Mouse (Mus musculus) ES-Bruce4 (cell line): ENCODE results near the gene Kcnj16. TPM values are rescaled to one million over a fixed set of nuclear protein-coding genes. Genes with fewer than 3 reads are reported as not detected.

Source experiments
- H3K27ac ChIP-seq: 2 replicates; pipeline ENCODE4 v1.5.1; 2012; ENCODE audit warnings: low read length, inconsistent platforms; ENCODE audit not compliant: insufficient read depth
- H3K27me3 ChIP-seq: 2 replicates; pipeline ENCODE4 v1.6.1; 2012; ENCODE audit warnings: mild to moderate bottlenecking, low read length, inconsistent platforms; ENCODE audit not compliant: control insufficient read depth, poor library complexity, insufficient read depth, severe bottlenecking
- H3K36me3 ChIP-seq: 2 replicates; pipeline ENCODE4 v1.6.1; 2012; ENCODE audit warnings: inconsistent platforms, mild to moderate bottlenecking, low read length, moderate library complexity; ENCODE audit not compliant: control insufficient read depth, poor library complexity, insufficient read depth, severe bottlenecking
- H3K4me1 ChIP-seq: one replicate; pipeline ENCODE4 v1.8.1; 2011; ENCODE audit warnings: low read length; ENCODE audit not compliant: control insufficient read depth, insufficient read depth
- H3K4me3 ChIP-seq: 2 replicates; pipeline ENCODE4 v1.5.1; 2011; ENCODE audit warnings: low read depth, mild to moderate bottlenecking, low read length
- H3K9ac ChIP-seq: 2 replicates; pipeline ENCODE4 v1.6.1; 2012; ENCODE audit warnings: low read depth, mild to moderate bottlenecking, inconsistent platforms; ENCODE audit not compliant: poor library complexity, severe bottlenecking
- H3K9me3 ChIP-seq: replicated peaks from 2 replicates; pipeline ENCODE4 v1.6.1; 2012; ENCODE audit warnings: mild to moderate bottlenecking, low read length, inconsistent platforms; ENCODE audit not compliant: control insufficient read depth, poor library complexity, insufficient read depth, severe bottlenecking
- CTCF ChIP-seq: IDR thresholded peaks from one replicate; pipeline ENCODE4 v1.8.1; 2011; ENCODE audit warnings: low read depth, low read length
- EP300 ChIP-seq: IDR thresholded peaks from 2 replicates; pipeline ENCODE4 v1.6.1; 2011; ENCODE audit warnings: low read depth, low read length; ENCODE audit not compliant: insufficient read depth
- POLR2A ChIP-seq: IDR thresholded peaks from one replicate; pipeline ENCODE4 v1.8.1; 2011; ENCODE audit warnings: low read length; ENCODE audit not compliant: insufficient read depth
- polyA plus RNA-seq: library from polyadenylated mRNA; stranded (reverse); fragments of >200 nt; gene quantifications from 2 replicates; pipeline ENCODE4 v1.2.4, GENCODE M21; 2011; ENCODE audit warnings: low read depth; ENCODE audit not compliant: missing spikeins, insufficient read depth, insufficient read length

The Kcnj16 gene
- polyA plus RNA-seq, 1 experiment: not detected

DNA sequence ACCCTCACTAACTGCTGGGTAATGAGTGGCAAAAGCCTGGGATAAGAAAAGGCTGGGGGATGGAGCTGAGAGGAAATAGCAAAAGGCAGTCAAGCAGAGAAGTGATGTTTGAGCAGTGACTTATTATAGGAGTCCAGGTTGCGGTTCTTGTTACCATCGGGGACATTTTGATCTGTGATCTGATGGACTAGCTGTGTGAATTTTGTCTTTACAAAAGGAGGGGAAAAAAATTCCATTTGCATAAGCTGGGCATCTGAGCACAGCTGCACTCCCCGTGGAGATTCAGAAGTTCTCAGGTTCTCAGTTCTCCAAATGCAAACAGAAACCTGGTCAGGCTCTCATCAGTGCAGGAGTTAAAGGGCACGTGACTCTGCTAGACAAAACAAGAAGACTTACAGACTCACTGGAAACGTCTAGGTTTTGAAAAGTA is 6.2 kb upstream of the Kcnj16 start:
- Histone ChIP-seq H3K36me3 (no peaks in the 10 kb centered on the region), H3K27me3 (no peaks in the 10 kb centered on the region), H3K4me3 (no peak overlapping the region), H3K27ac (no peak overlapping the region), H3K9me3 (no peaks in the 10 kb centered on the region), H3K9ac (no peak overlapping the region), H3K4me1 (no peaks in the 10 kb centered on the region)
- TF ChIP-seq POLR2A (no peak), CTCF (no peak), EP300 (no peak)

DNA sequence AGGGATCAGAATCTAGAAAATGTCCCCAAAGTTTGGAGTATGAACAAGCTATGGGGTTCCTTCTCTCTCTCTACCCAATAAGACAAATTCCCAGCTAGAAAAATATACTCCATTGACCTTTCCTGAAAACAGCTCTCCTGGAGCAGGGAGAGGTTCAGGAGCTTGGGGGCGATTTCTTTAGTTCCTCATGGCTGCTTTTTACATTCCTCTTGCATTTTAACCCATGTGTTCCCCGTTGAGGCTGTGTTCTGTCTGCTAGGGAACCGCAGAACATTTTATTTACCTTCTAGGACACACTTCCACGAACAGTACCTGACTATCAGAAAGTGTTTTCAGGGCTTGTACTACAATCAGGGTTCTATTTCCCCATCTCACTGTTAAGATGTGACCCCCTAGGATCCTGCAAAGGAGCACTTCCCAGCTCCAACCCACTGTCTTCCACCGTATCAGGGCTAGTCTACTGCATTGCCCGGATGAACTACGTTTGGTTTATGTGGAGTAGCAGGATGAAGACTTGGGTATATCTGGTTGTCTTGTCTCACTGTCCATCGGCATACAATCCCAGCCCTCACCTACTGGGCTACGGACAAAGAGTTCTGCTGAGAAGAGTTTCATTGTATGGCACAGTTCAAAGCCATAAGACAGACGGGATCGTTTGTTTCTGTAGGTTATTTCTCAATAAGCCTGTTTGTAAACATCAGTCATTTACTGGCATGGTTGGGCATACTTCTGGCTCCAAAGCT is 643 bp upstream of the Kcnj16 start:
- Histone ChIP-seq H3K9ac (no peak overlapping the region), H3K9me3 (no peaks in the 10 kb centered on the region), H3K4me1 (no peaks in the 10 kb centered on the region), H3K27ac (no peak overlapping the region), H3K36me3 (no peaks in the 10 kb centered on the region), H3K27me3 (no peaks in the 10 kb centered on the region), H3K4me3 (no peak overlapping the region)
- TF ChIP-seq CTCF (no peak), EP300 (no peak), POLR2A (no peak)

DNA sequence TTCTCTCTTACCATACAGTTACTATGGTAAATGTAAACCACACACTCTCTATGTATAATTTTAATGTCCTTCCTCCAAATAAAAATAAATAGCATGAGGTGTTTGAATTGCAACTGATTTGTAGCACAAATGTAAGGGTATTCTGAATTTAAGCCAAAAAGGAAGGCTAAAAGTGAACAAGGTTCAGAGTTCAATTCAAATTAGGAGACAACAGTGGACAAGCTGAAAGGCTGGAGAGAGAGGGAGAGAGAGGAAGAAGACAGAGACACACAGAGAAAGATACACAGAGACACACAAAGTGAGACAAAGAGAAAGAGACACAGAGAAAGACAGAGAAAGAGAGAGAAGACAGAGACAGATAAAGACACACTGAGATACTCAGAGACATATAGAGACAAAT is 1.1 kb downstream of the Kcnj16 start:
- H3K9me3 ChIP-seq: no peaks in the 10 kb centered on the region
- TF ChIP-seq CTCF (no peak), POLR2A (no peak), EP300 (no peak)
- H3K4me1 ChIP-seq: no peaks in the 10 kb centered on the region
- no peaks in the 10 kb centered on the region for H3K36me3 ChIP-seq
- H3K27ac ChIP-seq: no peak overlapping the region
- H3K27me3 ChIP-seq: no peaks in the 10 kb centered on the region
- no peak overlapping the region for H3K4me3 ChIP-seq
- no peak overlapping the region for H3K9ac ChIP-seq

DNA sequence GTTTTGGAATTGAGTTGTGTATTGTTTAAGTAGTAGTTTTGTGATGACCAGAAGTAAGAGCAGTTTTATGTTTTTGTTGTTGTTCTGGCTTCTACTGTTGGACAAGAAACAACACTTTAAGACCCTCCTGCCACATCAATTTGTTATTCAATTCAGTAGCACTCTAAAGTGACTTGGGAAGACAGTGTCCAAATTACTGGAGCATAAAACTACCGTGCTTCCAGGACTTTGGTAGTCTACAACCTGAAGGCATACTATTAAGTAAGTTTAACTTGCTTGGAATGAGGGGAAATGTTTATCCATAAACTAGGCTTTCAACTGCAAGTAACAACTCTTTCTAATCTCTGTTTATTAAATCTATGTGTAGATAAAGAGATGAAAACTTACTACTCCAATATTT is 17.7 kb downstream of the Kcnj16 start:
- H3K27ac ChIP-seq: no peak overlapping the region
- no peaks in the 10 kb centered on the region for H3K27me3 ChIP-seq
- no peak for TF ChIP-seq CTCF
- no peak for TF ChIP-seq EP300
- TF ChIP-seq POLR2A: no peak
- H3K4me1 ChIP-seq: no peaks in the 10 kb centered on the region
- no peaks in the 10 kb centered on the region for H3K36me3 ChIP-seq
- H3K9ac ChIP-seq: no peak overlapping the region
- no peak overlapping the region for H3K4me3 ChIP-seq
- H3K9me3 ChIP-seq: no peaks in the 10 kb centered on the region

DNA sequence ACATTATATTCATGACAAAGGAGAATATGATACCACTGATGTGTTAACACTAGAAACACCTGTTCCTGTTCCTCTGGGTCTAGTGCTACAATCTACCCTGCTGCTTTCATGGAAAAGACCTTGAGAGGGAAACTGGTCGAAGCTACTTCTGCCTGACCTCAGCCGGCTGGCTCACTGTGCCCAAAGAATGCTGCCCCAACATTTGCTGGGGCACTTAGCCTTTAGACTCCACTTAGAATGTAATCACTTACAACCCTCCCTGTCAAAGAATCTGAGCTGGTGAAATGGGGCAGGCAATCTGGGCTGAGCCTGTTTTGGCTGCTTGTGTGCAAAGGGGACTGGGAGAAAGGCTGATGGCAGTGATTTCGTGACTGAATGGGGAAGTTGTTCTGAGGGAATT is 18.1 kb downstream of the Kcnj16 start:
- TF ChIP-seq CTCF: no peak
- TF ChIP-seq POLR2A: no peak
- TF ChIP-seq EP300: no peak
- H3K9me3 ChIP-seq: no peaks in the 10 kb centered on the region
- no peak overlapping the region for H3K9ac ChIP-seq
- no peaks in the 10 kb centered on the region for H3K27me3 ChIP-seq
- no peak overlapping the region for H3K4me3 ChIP-seq
- no peak overlapping the region for H3K27ac ChIP-seq
- H3K4me1 ChIP-seq: no peaks in the 10 kb centered on the region
- H3K36me3 ChIP-seq: no peaks in the 10 kb centered on the region

DNA sequence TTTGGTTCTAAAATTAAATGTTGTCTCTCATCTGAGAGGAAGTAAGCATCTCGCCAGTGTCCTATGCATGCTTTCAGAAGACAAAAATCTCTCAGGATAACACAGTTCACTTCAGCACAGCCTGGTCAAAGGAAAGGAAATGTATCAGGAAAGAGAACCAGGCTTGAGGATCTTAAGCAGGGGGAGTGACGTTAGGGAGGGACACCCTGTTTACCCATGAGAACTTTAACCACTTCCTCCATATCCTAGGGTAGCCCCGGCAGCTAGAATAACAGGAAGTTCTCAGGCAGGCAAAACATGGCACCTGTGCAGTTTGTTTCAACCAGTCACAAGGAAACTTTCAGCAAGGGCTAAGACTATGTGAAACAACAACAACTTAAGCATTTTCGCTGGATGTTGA is 25.8 kb downstream of the Kcnj16 start:
- Histone ChIP-seq H3K36me3 (no peaks in the 10 kb centered on the region), H3K9me3 (no peaks in the 10 kb centered on the region), H3K27me3 (no peaks in the 10 kb centered on the region), H3K9ac (no peak overlapping the region), H3K4me1 (no peaks in the 10 kb centered on the region), H3K4me3 (no peak overlapping the region), H3K27ac (no peak overlapping the region)
- TF ChIP-seq EP300 (no peak), POLR2A (no peak), CTCF (no peak)
